Mouse (Mus musculus) lung, postnatal 0 days (tissue): ENCODE data around the gene Ncaph2.

Experiments
- CTCF ChIP-seq: IDR thresholded peaks from 2 replicates; pipeline ENCODE4 v1.5.1; 2016; ENCODE audit warnings: antibody characterized with exemption, mild to moderate bottlenecking
- EP300 ChIP-seq: IDR thresholded peaks from 2 replicates; pipeline ENCODE4 v1.6.1; 2016; ENCODE audit warnings: antibody characterized with exemption, mild to moderate bottlenecking, control low read depth

DNA sequence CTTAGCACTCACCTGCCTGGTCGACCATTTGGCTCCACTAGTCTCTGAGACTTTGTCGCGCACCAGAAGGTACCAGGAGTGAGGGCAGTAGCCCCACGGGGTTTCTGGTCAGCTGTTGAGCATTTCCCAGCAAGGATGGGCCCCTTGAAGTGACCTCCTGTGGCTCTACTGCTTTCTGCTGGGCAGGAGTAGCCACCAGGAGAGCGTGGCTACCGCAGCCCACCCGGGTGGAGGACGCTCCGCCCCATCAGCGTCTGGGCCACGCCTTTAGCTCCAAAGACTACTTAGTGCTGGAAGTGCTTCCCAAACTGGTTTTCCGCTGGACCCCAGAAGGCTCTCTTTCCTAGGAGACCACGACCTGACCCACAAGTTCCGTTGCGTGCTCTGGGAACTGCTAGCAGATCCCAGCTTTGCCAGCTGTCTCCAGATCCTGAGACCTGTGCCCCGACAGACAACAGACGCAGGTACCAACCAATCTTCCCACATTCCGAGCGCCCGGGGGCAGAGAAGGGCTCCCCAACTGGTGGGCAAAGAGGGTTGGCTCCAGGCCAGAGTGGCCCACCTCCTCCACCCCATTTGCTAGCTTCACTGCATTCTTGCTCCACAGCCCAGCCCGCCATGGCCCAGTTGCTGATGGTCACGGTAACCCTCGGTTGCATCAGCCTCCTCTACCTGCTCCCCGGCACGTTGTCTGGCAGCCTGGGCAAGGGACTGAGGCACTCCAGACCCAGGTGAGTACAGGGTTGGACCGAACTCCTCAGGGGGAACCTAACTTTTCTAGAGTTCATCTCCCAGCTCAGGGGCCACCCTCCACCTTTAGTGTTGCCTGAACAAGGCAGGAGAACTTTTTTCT, 32.6 kb upstream of the Ncaph2 start, which contains the start of gene Adm2:
- TF ChIP-seq CTCF, result no peak
- TF ChIP-seq EP300, result no peak
